Mouse (Mus musculus): ENCODE measurements at regions not wholly inside any gene's neighbourhood (a gene's known extent, or its start where the extent isn't known, plus 50 kb on each side); places are given as distances from the start of the nearest gene placed in this dataset.

- ATAC-seq (ENCODE audit: insufficient number of reproducible peaks, low FRiP score), result no peak
- H3K9me3 ChIP-seq (replicated peaks), result no peaks in the 10 kb centered on the region
- WGBS, result 77% methylated on average over 2 of the region's 2 CpGs
These were observed 519.3 kb downstream of the Lmo4 start for GRCm38 (mm10) chr3:143685742-143686141.

GRCm38 (mm10) chr3:143678186-143678585 lies 526.8 kb downstream of the Lmo4 start:
- Histone ChIP-seq H3K4me1 (replicated peaks) (no peaks in the 10 kb centered on the region), H3K27me3 (replicated peaks) (no peaks in the 10 kb centered on the region), H3K36me3 (no peaks in the 10 kb centered on the region), H3K27ac (ENCODE audit: poor library complexity, severe bottlenecking) (no peak overlapping the region), H3K4me2 (no peak overlapping the region), H3K9me3 (replicated peaks) (no peaks in the 10 kb centered on the region), H3K4me3 (no peak overlapping the region), H3K9ac (no peak overlapping the region)
- WGBS, result 86% methylated on average over 3 of the region's 3 CpGs
- no peak for ATAC-seq (ENCODE audit: insufficient number of reproducible peaks, low FRiP score)

More at GRCm38 (mm10) chr3:143685742-143686141, 519.3 kb downstream of the Lmo4 start:
- no peaks in the 10 kb centered on the region for H3K27me3 ChIP-seq (replicated peaks)
- H3K27ac ChIP-seq (ENCODE audit: poor library complexity, severe bottlenecking), result no peak overlapping the region
- H3K9ac ChIP-seq, result no peak overlapping the region
- no peaks in the 10 kb centered on the region for H3K36me3 ChIP-seq
- no peak overlapping the region for H3K4me3 ChIP-seq
- H3K4me2 ChIP-seq, result no peak overlapping the region
- H3K4me1 ChIP-seq (replicated peaks), result no peaks in the 10 kb centered on the region

- no peak overlapping the region for H3K9ac ChIP-seq
- no peaks in the 10 kb centered on the region for H3K4me1 ChIP-seq (replicated peaks)
- no peak for ATAC-seq (ENCODE audit: insufficient number of reproducible peaks, low FRiP score)
- WGBS, result 81% methylated on average over 3 of the region's 3 CpGs
- no peak overlapping the region for H3K4me2 ChIP-seq
- no peaks in the 10 kb centered on the region for H3K9me3 ChIP-seq (replicated peaks)
- H3K27me3 ChIP-seq (replicated peaks), result no peaks in the 10 kb centered on the region
- no peak overlapping the region for H3K4me3 ChIP-seq
- H3K27ac ChIP-seq (ENCODE audit: poor library complexity, severe bottlenecking), result no peak overlapping the region
- no peaks in the 10 kb centered on the region for H3K36me3 ChIP-seq
These were observed 530.2 kb downstream of the Lmo4 start for GRCm38 (mm10) chr3:143674855-143675254.

- no peaks in the 10 kb centered on the region for H3K27me3 ChIP-seq (replicated peaks)
- H3K4me3 ChIP-seq, result no peak overlapping the region
- no peak overlapping the region for H3K4me2 ChIP-seq
- WGBS, result 79% methylated on average over 7 of the region's 7 CpGs
- H3K9me3 ChIP-seq (replicated peaks), result no peaks in the 10 kb centered on the region
- no peaks in the 10 kb centered on the region for H3K4me1 ChIP-seq (replicated peaks)
- H3K9ac ChIP-seq, result no peak overlapping the region
- no peak for ATAC-seq (ENCODE audit: insufficient number of reproducible peaks, low FRiP score)
- no peak overlapping the region for H3K27ac ChIP-seq (ENCODE audit: poor library complexity, severe bottlenecking)
- H3K36me3 ChIP-seq, result no peaks in the 10 kb centered on the region
These were observed 530.6 kb downstream of the Lmo4 start for GRCm38 (mm10) chr3:143674446-143674845.

GRCm38 (mm10) chr3:143662041-143662685 lies 542.9 kb downstream of the Lmo4 start:
- Histone ChIP-seq H3K9me3 (replicated peaks) (no peaks in the 10 kb centered on the region), H3K4me1 (replicated peaks) (no peaks in the 10 kb centered on the region), H3K36me3 (no peaks in the 10 kb centered on the region), H3K4me2 (no peak overlapping the region), H3K27ac (ENCODE audit: poor library complexity, severe bottlenecking) (no peak overlapping the region), H3K4me3 (no peak overlapping the region), H3K27me3 (replicated peaks) (no peaks in the 10 kb centered on the region), H3K9ac (no peak overlapping the region)
- ATAC-seq (ENCODE audit: insufficient number of reproducible peaks, low FRiP score), result no peak
- WGBS, result 79% methylated on average over 5 of the region's 5 CpGs

GRCm38 (mm10) chr3:143659421-143659978 lies 545.5 kb downstream of the Lmo4 start:
- H3K4me2 ChIP-seq, result no peak overlapping the region

GRCm38 (mm10) chr3:143647237-143647636 lies 557.8 kb downstream of the Lmo4 start:
- H3K27me3 ChIP-seq (replicated peaks), result no peaks in the 10 kb centered on the region
- no peak overlapping the region for H3K27ac ChIP-seq (ENCODE audit: poor library complexity, severe bottlenecking)
- no peak overlapping the region for H3K4me2 ChIP-seq
- WGBS, result 75% methylated on average over 2 of the region's 2 CpGs
- no peaks in the 10 kb centered on the region for H3K9me3 ChIP-seq (replicated peaks)
- H3K4me1 ChIP-seq (replicated peaks), result peaks cover 7% of the 10 kb centered on the region; the same call in 1 of the 2 replicates
- no peak overlapping the region for H3K9ac ChIP-seq
- no peak for ATAC-seq (ENCODE audit: insufficient number of reproducible peaks, low FRiP score)
- H3K36me3 ChIP-seq, result no peaks in the 10 kb centered on the region
- no peak overlapping the region for H3K4me3 ChIP-seq

More at GRCm38 (mm10) chr3:143659421-143659978, 545.5 kb downstream of the Lmo4 start:
- 69% methylated on average over 8 of the region's 8 CpGs for WGBS
- Histone ChIP-seq H3K36me3 (no peaks in the 10 kb centered on the region), H3K27me3 (replicated peaks) (no peaks in the 10 kb centered on the region), H3K27ac (ENCODE audit: poor library complexity, severe bottlenecking) (no peak overlapping the region), H3K4me1 (replicated peaks) (no peaks in the 10 kb centered on the region), H3K9ac (no peak overlapping the region), H3K9me3 (replicated peaks) (no peaks in the 10 kb centered on the region), H3K4me3 (no peak overlapping the region)
- ATAC-seq (ENCODE audit: insufficient number of reproducible peaks, low FRiP score), result no peak

- Histone ChIP-seq H3K27ac (ENCODE audit: poor library complexity, severe bottlenecking) (no peak overlapping the region), H3K27me3 (replicated peaks) (no peaks in the 10 kb centered on the region), H3K4me3 (no peak overlapping the region), H3K9ac (no peak overlapping the region), H3K4me2 (no peak overlapping the region), H3K36me3 (no peaks in the 10 kb centered on the region), H3K9me3 (replicated peaks) (no peaks in the 10 kb centered on the region), H3K4me1 (replicated peaks) (peaks cover 7% of the 10 kb centered on the region; the same call in 1 of the 2 replicates)
- WGBS, result 43% methylated on average over 7 of the region's 7 CpGs
- no peak for ATAC-seq (ENCODE audit: insufficient number of reproducible peaks, low FRiP score)
These were observed 558.2 kb downstream of the Lmo4 start for GRCm38 (mm10) chr3:143646836-143647235.

GRCm38 (mm10) chr3:143633036-143633435 lies 572.0 kb downstream of the Lmo4 start:
- H3K4me2 ChIP-seq, result no peak overlapping the region
- no peaks in the 10 kb centered on the region for H3K4me1 ChIP-seq (replicated peaks)
- H3K9me3 ChIP-seq (replicated peaks), result no peaks in the 10 kb centered on the region
- no peak for ATAC-seq (ENCODE audit: insufficient number of reproducible peaks, low FRiP score)
- no peaks in the 10 kb centered on the region for H3K27me3 ChIP-seq (replicated peaks)
- 55% methylated on average over 2 of the region's 2 CpGs for WGBS
- H3K27ac ChIP-seq (ENCODE audit: poor library complexity, severe bottlenecking), result no peak overlapping the region
- H3K4me3 ChIP-seq, result no peak overlapping the region
- no peak overlapping the region for H3K9ac ChIP-seq
- no peaks in the 10 kb centered on the region for H3K36me3 ChIP-seq

GRCm38 (mm10) chr3:143631183-143631582 lies 573.8 kb downstream of the Lmo4 start:
- no peak overlapping the region for H3K27ac ChIP-seq (ENCODE audit: poor library complexity, severe bottlenecking)
- no peak overlapping the region for H3K4me3 ChIP-seq
- H3K4me2 ChIP-seq, result no peak overlapping the region
- H3K36me3 ChIP-seq, result no peaks in the 10 kb centered on the region
- no peak for ATAC-seq (ENCODE audit: insufficient number of reproducible peaks, low FRiP score)
- H3K9ac ChIP-seq, result no peak overlapping the region
- whole genome bisulfite sequencing, result 41% methylated on average over 10 of the region's 10 CpGs
- no peaks in the 10 kb centered on the region for H3K9me3 ChIP-seq (replicated peaks)
- H3K27me3 ChIP-seq (replicated peaks), result no peaks in the 10 kb centered on the region
- H3K4me1 ChIP-seq (replicated peaks), result no peaks in the 10 kb centered on the region

- WGBS, result 76% methylated on average over 3 of the region's 3 CpGs
- Histone ChIP-seq H3K27me3 (replicated peaks) (no peaks in the 10 kb centered on the region), H3K9me3 (replicated peaks) (no peaks in the 10 kb centered on the region), H3K36me3 (no peaks in the 10 kb centered on the region), H3K9ac (no peak overlapping the region), H3K4me3 (no peak overlapping the region), H3K4me1 (replicated peaks) (no peaks in the 10 kb centered on the region), H3K4me2 (no peak overlapping the region), H3K27ac (ENCODE audit: poor library complexity, severe bottlenecking) (no peak overlapping the region)
- ATAC-seq (ENCODE audit: insufficient number of reproducible peaks, low FRiP score), result no peak
These were observed 580.1 kb downstream of the Lmo4 start for GRCm38 (mm10) chr3:143624906-143625305.

- Histone ChIP-seq H3K4me2 (no peak overlapping the region), H3K27me3 (replicated peaks) (no peaks in the 10 kb centered on the region), H3K27ac (ENCODE audit: poor library complexity, severe bottlenecking) (no peak overlapping the region), H3K4me3 (no peak overlapping the region), H3K9ac (no peak overlapping the region), H3K9me3 (replicated peaks) (no peaks in the 10 kb centered on the region), H3K36me3 (no peaks in the 10 kb centered on the region), H3K4me1 (replicated peaks) (no peaks in the 10 kb centered on the region)
- ATAC-seq (ENCODE audit: insufficient number of reproducible peaks, low FRiP score), result no peak
- 79% methylated on average over 3 of the region's 3 CpGs for WGBS
These were observed 582.7 kb downstream of the Lmo4 start for GRCm38 (mm10) chr3:143622275-143622674.
